Mouse (Mus musculus): ENCODE data around the gene Rhbdl1. TPM values are rescaled to one million over a fixed set of nuclear protein-coding genes. Genes with fewer than 3 reads are reported as not detected.
A peak's percentile ranks its signal among the peaks of the same experiment; 100 is the strongest.

Gene Rhbdl1
- polyA plus RNA-seq, 1 experiment from 2014 or later, result 0.35 TPM

GRCm38 (mm10) chr17:25863681-25864080 lies 26.6 kb upstream of the Rhbdl1 start:
- no peak for TF ChIP-seq EP300 (IDR thresholded peaks at IDR 0.05; ENCODE audit: low read depth)
- TF ChIP-seq CTCF (IDR thresholded peaks at IDR 0.05; ENCODE audit: low read depth), result peak; percentile 22
- DNase-seq (no peak), ATAC-seq (no peak)
- H3K4me2 ChIP-seq (ENCODE audit: low read depth, low read length), result no peak overlapping the region
- H3K36me3 ChIP-seq (replicated peaks; ENCODE audit: insufficient read depth, low read length), result peaks cover 4% of the 10 kb centered on the region; the same call in 1 of the 2 replicates
- WGBS (ENCODE audit: insufficient replicate concordance), result 87% methylated on average over 6 of the region's 6 CpGs
- H3K9me3 ChIP-seq (ENCODE audit: low read length), result no peaks in the 10 kb centered on the region
- H3K27ac ChIP-seq (ENCODE audit: low read depth), result no peak overlapping the region
- peaks cover 32% of the 10 kb centered on the region for H3K4me1 ChIP-seq (ENCODE audit: insufficient read depth)
- no peak overlapping the region for H3K9ac ChIP-seq (replicated peaks)
- no peaks in the 10 kb centered on the region for H3K27me3 ChIP-seq (ENCODE audit: insufficient read depth, low read length)
- no peak overlapping the region for H3K4me3 ChIP-seq (ENCODE audit: low read depth, low read length)

- ATAC-seq, result no peak; the same call in 1 of the 2 replicates
- 10% methylated on average over 6 of the region's 6 CpGs for WGBS (ENCODE audit: insufficient replicate concordance)
- no peak for DNase-seq
Observed at GRCm38 (mm10) chr17:25861704-25862612, 24.9 kb upstream of the Rhbdl1 start.

GRCm38 (mm10) chr17:25860832-25861703 lies 24.0 kb upstream of the Rhbdl1 start, which contains the start of gene Wdr90:
TSS of gene Wdr90 (minus strand) at chr17:25861501.
- ATAC-seq, result peak; percentile 88

More at GRCm38 (mm10) chr17:25861704-25862612, 24.9 kb upstream of the Rhbdl1 start:
- H3K9ac ChIP-seq (replicated peaks), result peak overlapping the region; percentile 60
- H3K4me2 ChIP-seq (ENCODE audit: low read depth, low read length), result peak overlapping the region; percentile 83
- peak overlapping the region; percentile 57 for H3K4me3 ChIP-seq (ENCODE audit: low read depth, low read length)
- no peaks in the 10 kb centered on the region for H3K9me3 ChIP-seq (ENCODE audit: low read length)
- TF ChIP-seq CTCF (IDR thresholded peaks at IDR 0.05; ENCODE audit: low read depth), result no peak
- TF ChIP-seq EP300 (IDR thresholded peaks at IDR 0.05; ENCODE audit: low read depth), result 0 out of 2 replicates have a peak, but pooled peaks have one; percentile 1
- H3K36me3 ChIP-seq (replicated peaks; ENCODE audit: insufficient read depth, low read length), result peaks cover 4% of the 10 kb centered on the region; the same call in 1 of the 2 replicates
- H3K27me3 ChIP-seq (ENCODE audit: insufficient read depth, low read length), result no peaks in the 10 kb centered on the region
- H3K27ac ChIP-seq (ENCODE audit: low read depth), result peak overlapping the region; percentile 73
- H3K4me1 ChIP-seq (ENCODE audit: insufficient read depth), result peaks cover 20% of the 10 kb centered on the region

GRCm38 (mm10) chr17:25860229-25860628 lies 23.1 kb upstream of the Rhbdl1 start:
- ATAC-seq (no peak), DNase-seq (no peak)
- TF ChIP-seq CTCF (IDR thresholded peaks at IDR 0.05; ENCODE audit: low read depth) (no peak), EP300 (IDR thresholded peaks at IDR 0.05; ENCODE audit: low read depth) (no peak)
- no peaks in the 10 kb centered on the region for H3K9me3 ChIP-seq (ENCODE audit: low read length)
- no peak overlapping the region for H3K27ac ChIP-seq (ENCODE audit: low read depth)
- H3K4me2 ChIP-seq (ENCODE audit: low read depth, low read length), result peak overlapping the region; percentile 83
- H3K4me1 ChIP-seq (ENCODE audit: insufficient read depth), result peaks cover 15% of the 10 kb centered on the region
- 82% methylated on average over 6 of the region's 6 CpGs for WGBS (ENCODE audit: insufficient replicate concordance)
- no peak overlapping the region for H3K9ac ChIP-seq (replicated peaks)
- peaks cover 4% of the 10 kb centered on the region; the same call in 1 of the 2 replicates for H3K36me3 ChIP-seq (replicated peaks; ENCODE audit: insufficient read depth, low read length)
- H3K27me3 ChIP-seq (ENCODE audit: insufficient read depth, low read length), result no peaks in the 10 kb centered on the region
- no peak overlapping the region for H3K4me3 ChIP-seq (ENCODE audit: low read depth, low read length)

More at GRCm38 (mm10) chr17:25860832-25861703, 24.0 kb upstream of the Rhbdl1 start, which contains the start of gene Wdr90:
- H3K36me3 ChIP-seq (replicated peaks; ENCODE audit: insufficient read depth, low read length), result peaks cover 4% of the 10 kb centered on the region; the same call in 1 of the 2 replicates
- DNase-seq, result peak; percentile 90
- peak within 1 kb of the TSS; percentile 57 for H3K4me3 ChIP-seq (ENCODE audit: low read depth, low read length)
- no peaks in the 10 kb centered on the region for H3K27me3 ChIP-seq (ENCODE audit: insufficient read depth, low read length)
- peak within 1 kb of the TSS; percentile 73 for H3K27ac ChIP-seq (ENCODE audit: low read depth)
- H3K9me3 ChIP-seq (ENCODE audit: low read length), result no peaks in the 10 kb centered on the region
- peaks cover 15% of the 10 kb centered on the region for H3K4me1 ChIP-seq (ENCODE audit: insufficient read depth)
- 4% methylated on average over 59 of the region's 65 CpGs for WGBS (ENCODE audit: insufficient replicate concordance)
- no peak for TF ChIP-seq EP300 (IDR thresholded peaks at IDR 0.05; ENCODE audit: low read depth)
- TF ChIP-seq CTCF (IDR thresholded peaks at IDR 0.05; ENCODE audit: low read depth), result peak; percentile 49
- H3K9ac ChIP-seq (replicated peaks), result peak within 1 kb of the TSS; percentile 60
- peak within 1 kb of the TSS; percentile 83 for H3K4me2 ChIP-seq (ENCODE audit: low read depth, low read length)

DNA sequence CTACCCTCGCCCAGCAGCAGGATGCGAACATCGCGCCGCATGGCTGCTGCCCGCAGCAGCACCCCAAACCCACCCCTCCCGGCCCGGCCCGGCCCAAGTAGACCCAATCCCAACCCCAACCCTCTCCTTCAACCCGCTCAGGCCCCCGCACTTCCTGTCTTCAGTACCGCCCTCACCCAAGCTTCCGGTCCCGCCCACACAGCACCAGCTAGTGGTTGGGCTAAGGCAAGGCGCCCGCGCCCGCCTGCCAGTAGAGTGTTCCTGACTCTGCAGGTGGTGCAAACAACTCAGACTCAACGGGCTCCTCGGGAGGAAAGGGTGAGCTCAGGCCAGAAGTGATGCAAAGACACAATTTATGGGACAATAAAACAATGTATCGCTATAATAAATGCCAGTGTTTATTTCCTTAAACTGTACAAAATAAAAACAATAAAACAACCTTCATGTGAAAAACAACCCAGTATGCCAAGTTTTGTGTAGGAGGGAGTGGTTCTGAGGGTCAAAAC lies 7.4 kb upstream of the Rhbdl1 start, which contains the start of gene Rhot2:
Rhot2 (minus strand) TSS at position 456 of the 506 bp plus-strand sequence.
- H3K4me3 ChIP-seq (ENCODE audit: low read depth, low read length), result peak within 1 kb of the TSS; percentile 86
- peaks cover 19% of the 10 kb centered on the region for H3K4me1 ChIP-seq (ENCODE audit: insufficient read depth)
- under 1% methylated on average over 21 of the region's 21 CpGs for WGBS (ENCODE audit: insufficient replicate concordance)
- TF ChIP-seq EP300 (IDR thresholded peaks at IDR 0.05; ENCODE audit: low read depth) (no peak), CTCF (IDR thresholded peaks at IDR 0.05; ENCODE audit: low read depth) (peak; percentile 82)
- peak within 1 kb of the TSS; percentile 88 for H3K27ac ChIP-seq (ENCODE audit: low read depth)
- ATAC-seq, result peak; percentile 93
- DNase-seq, result peak; percentile 98
- no peaks in the 10 kb centered on the region for H3K27me3 ChIP-seq (ENCODE audit: insufficient read depth, low read length)
- H3K9me3 ChIP-seq (ENCODE audit: low read length), result no peaks in the 10 kb centered on the region
- peak within 1 kb of the TSS; percentile 88 for H3K9ac ChIP-seq (replicated peaks)
- H3K4me2 ChIP-seq (ENCODE audit: low read depth, low read length), result peak within 1 kb of the TSS; percentile 89
- H3K36me3 ChIP-seq (replicated peaks; ENCODE audit: insufficient read depth, low read length), result peaks cover 32% of the 10 kb centered on the region
